Mouse (Mus musculus) heart, postnatal 0 days (tissue): ENCODE measurements around the gene Myo3b. TPM values are rescaled to one million over a fixed set of nuclear protein-coding genes. Genes with fewer than 3 reads are reported as not detected.

Experiments
- ATAC-seq: fragments of 200-750 bp; cut with Nextera tagmentation; 2 replicates; pipeline ENCODE4 v1.8.0; 2017; ENCODE audit warnings: low read depth, moderate number of reproducible peaks, moderate library complexity; ENCODE audit not compliant: insufficient read depth
- DNase-seq: peaks from one replicate; pipeline ENCODE4 v3.0.0-alpha.2; 2016; ENCODE audit warnings: low spot score
- H3K27ac ChIP-seq: fragments of 300-500 bp; sonication (generic); 2 replicates; pipeline ENCODE4 v1.5.1; 2014; ENCODE audit warnings: low read depth, mild to moderate bottlenecking
- H3K27me3 ChIP-seq: fragments of 300-500 bp; sonication (generic); 2 replicates; pipeline ENCODE4 v1.6.1; 2014; ENCODE audit warnings: low read length, mixed read lengths; ENCODE audit not compliant: control insufficient read depth, insufficient read depth
- H3K36me3 ChIP-seq: fragments of 300-500 bp; sonication (generic); replicated peaks from 2 replicates; pipeline ENCODE4 v1.6.1; 2014; ENCODE audit warnings: low read length, mixed read lengths; ENCODE audit not compliant: control insufficient read depth, insufficient read depth
- H3K4me1 ChIP-seq: fragments of 300-500 bp; sonication (generic); 2 replicates; pipeline ENCODE4 v1.6.1; 2014; ENCODE audit warnings: antibody characterized with exemption; ENCODE audit not compliant: control insufficient read depth, insufficient read depth
- H3K4me2 ChIP-seq: fragments of 300-500 bp; sonication (generic); 2 replicates; pipeline ENCODE4 v1.6.1; 2014; ENCODE audit warnings: low read depth, mild to moderate bottlenecking, low read length, moderate library complexity
- H3K4me3 ChIP-seq: fragments of 300-500 bp; sonication (generic); 2 replicates; pipeline ENCODE4 v1.5.1; 2014; ENCODE audit warnings: low read depth, low read length
- H3K9ac ChIP-seq: fragments of 300-500 bp; sonication (generic); replicated peaks from 2 replicates; pipeline ENCODE4 v1.6.1; 2014; ENCODE audit warnings: low read depth, low read length, mixed read lengths
- H3K9me3 ChIP-seq: fragments of 300-500 bp; sonication (generic); replicated peaks from 2 replicates; pipeline ENCODE4 v1.6.1; 2016; ENCODE audit warnings: low read length; ENCODE audit not compliant: control insufficient read depth
- CTCF ChIP-seq: IDR thresholded peaks from 2 replicates; pipeline ENCODE4 v1.5.1; 2016; ENCODE audit warnings: antibody characterized with exemption, control low read depth, low read depth
- EP300 ChIP-seq: IDR thresholded peaks from 2 replicates; pipeline ENCODE4 v1.6.1; 2016; ENCODE audit warnings: antibody characterized with exemption, low read depth
- WGBS: fragments of 180-500 bp; shearing (Covaris S2); extraction: QIAGEN DNeasy Blood & Tissue Kit; methylation state at CpG from one replicate; pipeline ENCODE4 v1.1.7; 2014; 5-methylcytosine and 5-hydroxymethylcytosine counted together
- polyA plus RNA-seq: library from polyadenylated mRNA; unstranded; fragments of >200 nt; fragmentation: Nextera tagmentation; extraction: Ambion mirVana; gene quantifications from 2 replicates; pipeline ENCODE4 v1.2.1, GENCODE M21; 2015
- total RNA-seq: library from RNA; depleted of rRNA; stranded (reverse); fragments of >200 nt; gene quantifications from 2 replicates; pipeline ENCODE4 v1.2.3, GENCODE M21; 2014; ENCODE audit warnings: low replicate concordance

Gene Myo3b
- total and polyA plus RNA-seq, 2 experiments from 2014 or later: 0.04 to 0.15 TPM

DNA sequence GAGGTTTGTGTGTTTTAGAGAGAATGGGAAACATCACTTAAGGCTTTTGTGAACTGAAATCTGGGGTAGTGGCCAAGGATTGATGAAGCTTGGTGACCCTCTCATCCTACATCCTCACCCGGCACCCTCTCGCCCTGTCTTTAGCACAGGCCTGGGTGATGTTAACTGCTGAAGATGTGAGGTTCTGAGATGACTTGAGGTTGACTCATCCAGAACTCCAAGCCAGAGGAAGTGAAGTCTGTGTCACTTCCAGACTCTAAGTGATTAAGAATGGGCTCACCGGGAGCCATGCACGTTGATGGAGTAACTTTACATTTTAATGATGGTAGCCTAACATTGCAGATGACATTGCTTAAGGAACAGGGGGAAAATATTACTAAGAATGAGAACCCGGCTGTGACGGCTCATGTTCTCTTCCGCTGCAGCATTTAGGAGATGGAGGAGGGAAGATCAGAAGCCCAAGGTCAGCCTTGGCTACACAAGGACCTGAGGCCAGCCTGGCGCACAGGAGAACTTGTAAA lies 143.3 kb downstream of the Myo3b start:
- 80% methylated on average over 8 of the region's 8 CpGs for WGBS
- H3K27ac ChIP-seq: no peak overlapping the region

DNA sequence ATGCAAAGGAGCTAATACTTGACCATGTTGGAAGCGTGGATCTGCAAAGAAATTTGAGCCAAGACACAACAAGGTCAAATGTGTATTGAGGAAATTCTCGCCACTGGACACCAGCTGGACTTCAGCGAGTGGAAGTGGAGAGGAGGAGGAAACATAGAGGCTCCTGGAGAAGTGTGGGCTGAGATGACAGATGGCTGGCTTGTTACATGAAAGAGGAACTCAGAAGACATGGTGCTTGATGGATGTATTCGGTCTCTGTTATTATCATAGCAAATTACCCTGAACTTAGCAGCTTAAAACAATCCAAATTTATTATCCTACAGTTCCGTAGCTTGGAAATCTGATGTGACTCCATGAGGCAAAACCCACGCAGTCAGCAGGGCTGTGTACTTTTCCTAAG lies 148.1 kb downstream of the Myo3b start:
- TF ChIP-seq CTCF: no peak
- TF ChIP-seq EP300: no peak
- no peak overlapping the region for H3K4me3 ChIP-seq
- DNase-seq (no peak), ATAC-seq (no peak)
- H3K9ac ChIP-seq: no peak overlapping the region
- no peaks in the 10 kb centered on the region for H3K4me1 ChIP-seq
- H3K27ac ChIP-seq: no peak overlapping the region
- no peak overlapping the region for H3K4me2 ChIP-seq
- no peaks in the 10 kb centered on the region for H3K27me3 ChIP-seq
- WGBS: 73% methylated on average over 6 of the region's 6 CpGs
- H3K36me3 ChIP-seq: no peaks in the 10 kb centered on the region
- H3K9me3 ChIP-seq: no peaks in the 10 kb centered on the region

More for the DNA sequence above, 143.3 kb downstream of the Myo3b start:
- no peaks in the 10 kb centered on the region for H3K36me3 ChIP-seq
- DNase-seq: no peak
- H3K9me3 ChIP-seq: no peaks in the 10 kb centered on the region
- H3K4me2 ChIP-seq: no peak overlapping the region
- H3K9ac ChIP-seq: no peak overlapping the region
- no peaks in the 10 kb centered on the region for H3K4me1 ChIP-seq
- no peak overlapping the region for H3K4me3 ChIP-seq
- no peak for TF ChIP-seq EP300
- no peaks in the 10 kb centered on the region for H3K27me3 ChIP-seq
- no peak for ATAC-seq

DNA sequence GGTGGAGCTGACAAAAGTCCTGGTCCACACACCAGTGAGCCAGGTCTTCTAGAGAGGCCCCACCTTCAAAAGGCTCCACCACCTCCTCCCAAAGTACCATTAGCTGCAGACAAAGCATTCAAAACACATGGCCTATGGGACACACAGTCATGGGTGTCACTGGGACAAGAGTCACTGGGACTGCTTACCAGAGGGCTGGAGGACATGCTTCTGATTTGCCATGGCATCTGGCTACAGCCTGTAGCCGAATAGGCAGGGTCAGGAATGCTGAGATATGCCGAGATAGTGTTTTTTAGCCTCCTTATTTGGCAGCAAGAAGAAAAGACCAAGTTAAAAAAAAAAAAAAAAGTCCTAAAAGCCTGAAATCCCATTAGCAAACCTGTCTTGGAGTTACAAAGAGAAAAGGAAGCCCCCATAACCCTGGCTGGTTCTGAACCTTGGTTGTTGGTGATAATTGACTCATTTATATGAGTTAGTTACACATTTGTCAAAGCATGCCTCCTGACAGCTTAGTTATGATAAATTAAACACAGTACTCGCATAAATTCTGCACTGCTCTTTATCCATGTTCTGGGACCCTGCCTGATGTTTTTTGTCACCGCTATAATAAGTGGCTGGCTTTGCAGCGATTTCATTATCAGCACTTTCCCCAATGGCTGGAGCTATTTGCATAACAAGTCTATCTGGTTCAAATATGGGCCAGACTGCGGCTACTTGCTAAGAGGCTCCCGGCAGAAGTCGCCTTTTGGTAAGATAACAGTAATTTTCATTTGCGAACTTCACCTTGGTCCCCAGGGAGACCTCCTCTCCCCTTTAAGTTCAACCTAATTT lies 156.7 kb downstream of the Myo3b start:
- 31% methylated on average over 9 of the region's 9 CpGs for WGBS
- no peak overlapping the region for H3K4me2 ChIP-seq
- TF ChIP-seq CTCF (no peak), EP300 (no peak)

DNA sequence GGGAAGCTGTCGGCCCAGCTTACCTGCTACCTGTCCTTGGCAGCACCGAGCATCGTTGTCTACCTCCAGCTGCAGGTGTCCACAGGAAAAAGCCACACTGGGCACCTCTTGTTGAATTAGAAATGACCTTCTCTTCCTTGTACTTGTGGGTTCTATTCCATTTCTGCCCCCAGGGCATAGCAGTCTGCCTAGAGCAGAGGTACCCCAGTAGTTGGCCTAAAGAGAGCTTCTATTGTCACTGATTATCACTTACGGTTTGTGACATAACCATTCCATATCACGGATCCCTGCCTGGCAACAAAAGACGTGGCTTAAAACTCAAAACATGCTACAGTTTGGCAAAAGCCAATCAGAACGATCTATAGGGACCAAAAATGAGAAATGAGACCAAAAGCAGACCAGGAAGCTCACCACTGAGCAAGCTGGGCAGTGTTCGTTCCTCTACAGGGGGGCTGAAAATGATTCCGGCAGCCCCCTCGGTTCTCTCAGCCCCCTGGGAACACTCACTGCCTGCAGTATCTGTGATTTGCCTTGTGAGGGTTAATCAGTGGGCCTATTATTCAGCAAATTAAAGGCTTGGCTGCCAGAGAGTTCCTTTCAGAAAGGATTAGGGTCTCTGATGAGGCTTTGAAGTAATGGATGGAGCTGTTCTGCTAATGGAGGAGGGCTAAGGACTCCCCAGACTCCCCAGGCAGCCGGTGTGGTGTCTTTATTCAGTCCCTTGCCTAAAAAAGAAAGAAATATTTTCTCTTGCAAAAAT lies 163.1 kb downstream of the Myo3b start:
- Histone ChIP-seq H3K4me2 (no peak overlapping the region), H3K36me3 (no peaks in the 10 kb centered on the region)

More for the DNA sequence above, 156.7 kb downstream of the Myo3b start:
- H3K4me3 ChIP-seq: no peak overlapping the region
- no peaks in the 10 kb centered on the region for H3K36me3 ChIP-seq
- ATAC-seq: no peak
- H3K27me3 ChIP-seq: no peaks in the 10 kb centered on the region
- H3K27ac ChIP-seq: no peak overlapping the region
- no peaks in the 10 kb centered on the region for H3K9me3 ChIP-seq
- DNase-seq: no peak
- H3K9ac ChIP-seq: no peak overlapping the region
- no peaks in the 10 kb centered on the region for H3K4me1 ChIP-seq

DNA sequence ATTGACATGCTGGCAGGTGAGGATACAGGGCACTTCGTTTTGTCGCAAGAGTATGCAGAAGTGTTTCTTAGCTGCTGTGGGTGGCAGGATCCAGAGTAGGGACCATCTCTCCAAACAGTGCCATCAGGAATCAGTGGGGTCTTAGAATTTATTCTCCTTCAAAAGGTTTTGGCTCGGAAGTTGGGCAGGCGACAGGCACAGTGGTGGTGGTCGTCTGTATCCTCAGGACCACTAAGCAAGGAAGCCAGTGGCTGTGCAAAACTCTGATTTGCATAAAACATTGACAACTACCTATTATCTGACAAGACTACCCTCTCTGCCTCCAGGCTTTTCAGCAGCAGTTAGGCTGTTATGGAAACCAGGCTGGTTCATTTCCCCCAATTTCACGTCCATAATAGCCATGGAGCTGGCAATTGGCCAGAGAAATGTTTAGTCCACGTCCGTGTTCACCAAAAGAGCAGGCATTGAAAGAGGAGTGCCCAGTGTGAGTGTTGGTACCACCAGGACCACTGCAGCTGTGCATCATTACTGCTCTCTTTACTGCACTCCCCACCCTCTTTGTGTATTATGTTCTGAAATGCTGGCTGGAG lies 163.7 kb downstream of the Myo3b start:
- H3K36me3 ChIP-seq: no peaks in the 10 kb centered on the region
- H3K27me3 ChIP-seq: no peaks in the 10 kb centered on the region

More for the DNA sequence above, 163.1 kb downstream of the Myo3b start:
- H3K9ac ChIP-seq: no peak overlapping the region
- H3K27me3 ChIP-seq: no peaks in the 10 kb centered on the region
- ATAC-seq: no peak
- WGBS: 42% methylated on average over 11 of the region's 11 CpGs
- DNase-seq: no peak
- no peaks in the 10 kb centered on the region for H3K9me3 ChIP-seq
- H3K4me1 ChIP-seq: no peaks in the 10 kb centered on the region
- no peak overlapping the region for H3K27ac ChIP-seq
- TF ChIP-seq CTCF: no peak
- TF ChIP-seq EP300: no peak
- no peak overlapping the region for H3K4me3 ChIP-seq

More for the DNA sequence above, 163.7 kb downstream of the Myo3b start:
- Histone ChIP-seq H3K4me2 (no peak overlapping the region), H3K4me3 (no peak overlapping the region), H3K9ac (no peak overlapping the region), H3K9me3 (no peaks in the 10 kb centered on the region), H3K4me1 (no peaks in the 10 kb centered on the region), H3K27ac (no peak overlapping the region)
- DNase-seq (no peak), ATAC-seq (no peak)
- TF ChIP-seq EP300: no peak
- 42% methylated on average over 8 of the region's 8 CpGs for WGBS
